Mouse (Mus musculus) Patski (cell line): ENCODE results near the gene Fbxw9. TPM values are rescaled to one million over a fixed set of nuclear protein-coding genes. Genes with fewer than 3 reads are reported as not detected.

Source experiments
- ATAC-seq: fragments of 100-300 bp; one replicate; pipeline ENCODE4 v1.8.0; 2021
- CTCF ChIA-PET: fragments of 350-600 bp; sonication (Branson Sonifier 250); formaldehyde crosslinking; loops from one replicate; lab custom pipeline; 2022; ENCODE audit warnings: inconsistent platforms; lab: Charles Lee
- POLR2A ChIA-PET: fragments of 350-600 bp; sonication (Branson Sonifier 250); formaldehyde crosslinking; loops from one replicate; lab custom pipeline; 2022; ENCODE audit warnings: antibody characterized with exemption, inconsistent platforms; lab: Charles Lee
- DNase-seq: peaks from one replicate; pipeline ENCODE4 v3.0.0-alpha.2; 2011; ENCODE audit warnings: low read depth, low spot score
- H3K27me3 ChIP-seq: fragments of 371-371 bp; one replicate; pipeline ENCODE4 v1.5.1; 2021
- CTCF ChIP-seq: fragments of 100-300 bp; IDR thresholded peaks from one replicate; pipeline ENCODE4 v1.5.1; 2021
- in situ Hi-C: fragments of 300-500 bp; cut with MboI; formaldehyde crosslinking; loops from 3 replicates; pipeline ENCODE4 v1.11.1; 2018; ENCODE audit warnings: low pct_unique_long_range_greater_than_20kb, mixed read lengths
- polyA plus RNA-seq: library from polyadenylated mRNA; unstranded; gene quantifications from one replicate; pipeline ENCODE4 v1.2.3, GENCODE M21; 2021

The Fbxw9 gene
- polyA plus RNA-seq: 32.7 TPM

DNA sequence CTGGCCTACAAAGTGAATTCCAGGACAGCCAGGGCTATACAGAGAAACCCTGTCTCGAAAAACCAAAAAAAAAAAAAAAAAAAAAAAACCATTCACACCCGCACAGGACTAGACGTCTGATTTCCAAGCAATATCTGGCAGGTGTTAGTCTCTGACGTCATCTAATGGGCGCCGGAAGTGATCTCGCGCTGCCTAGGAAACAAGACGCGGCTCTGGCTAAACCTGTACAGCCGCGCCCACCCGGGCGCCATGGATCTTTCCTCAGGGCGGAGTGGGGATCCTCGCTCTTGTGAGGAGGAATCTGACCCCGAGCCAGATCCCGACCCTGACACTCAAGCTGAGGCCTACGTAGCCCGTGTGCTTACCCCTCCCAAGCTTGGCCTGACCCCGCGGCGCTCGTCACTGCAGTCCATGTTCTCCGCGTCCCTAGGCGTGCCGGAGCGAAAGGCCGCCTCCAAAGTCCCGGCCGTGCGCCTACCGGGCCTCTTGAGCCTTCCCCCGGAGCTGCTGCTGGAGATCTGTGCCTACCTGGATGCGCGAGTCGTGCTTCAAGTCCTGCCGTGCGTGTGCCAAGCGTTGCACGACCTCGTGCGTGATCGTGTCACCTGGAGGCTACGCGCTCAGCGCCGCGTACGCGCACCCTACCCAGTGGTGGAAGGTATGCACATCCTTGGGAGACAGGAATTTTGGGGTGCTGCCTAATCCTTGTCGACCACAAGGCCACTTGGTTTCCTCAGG is at the start of gene Fbxw9:
Fbxw9 (plus strand) TSS at position 177 of the 738 bp plus-strand sequence.
- DNase-seq (no peak), ATAC-seq (peak; percentile 68)
- no peak for TF ChIP-seq CTCF
- ChIA-PET POLR2A (interaction anchor here (0.8 to 1.7 kb wide), 5 partner anchors 10 to 23 kb away, joined by 3 to 12 read pairs (median 4); partner anchors contain the start of gene Tnpo2), CTCF (interaction anchor here (1.9 kb wide), 1 partner anchor 11 kb away, joined by 5 read pairs; the partner anchor contains the start of gene Dhps)
- no peaks in the 10 kb centered on the region for H3K27me3 ChIP-seq
- in situ Hi-C loops: no loop called here

DNA sequence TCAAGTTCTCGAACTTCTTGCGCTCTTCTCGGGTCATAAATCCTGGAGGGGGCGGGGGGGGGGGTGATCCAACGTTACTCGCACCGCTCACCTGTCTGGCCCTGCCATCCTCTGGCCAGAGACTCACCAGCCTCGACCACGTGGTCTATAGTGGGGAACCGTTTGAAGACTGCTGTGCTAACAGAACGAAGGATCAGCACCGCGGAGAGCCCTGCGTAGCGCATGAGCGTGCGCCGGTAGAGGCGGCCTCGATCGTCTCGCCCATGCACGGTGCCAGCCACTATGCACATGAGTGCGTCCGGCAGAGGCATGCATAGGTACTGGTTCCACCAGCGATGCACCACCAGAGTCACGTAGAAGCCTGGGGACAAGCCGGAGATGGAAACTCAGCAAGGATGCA is 48.6 kb upstream of the Fbxw9 start:
- no peak for TF ChIP-seq CTCF
- ChIA-PET POLR2A (no interaction called here), CTCF (no interaction called here)
- no peak for DNase-seq
- H3K27me3 ChIP-seq: peaks cover 8% of the 10 kb centered on the region
- in situ Hi-C loops: no loop called here
- no peak for ATAC-seq

DNA sequence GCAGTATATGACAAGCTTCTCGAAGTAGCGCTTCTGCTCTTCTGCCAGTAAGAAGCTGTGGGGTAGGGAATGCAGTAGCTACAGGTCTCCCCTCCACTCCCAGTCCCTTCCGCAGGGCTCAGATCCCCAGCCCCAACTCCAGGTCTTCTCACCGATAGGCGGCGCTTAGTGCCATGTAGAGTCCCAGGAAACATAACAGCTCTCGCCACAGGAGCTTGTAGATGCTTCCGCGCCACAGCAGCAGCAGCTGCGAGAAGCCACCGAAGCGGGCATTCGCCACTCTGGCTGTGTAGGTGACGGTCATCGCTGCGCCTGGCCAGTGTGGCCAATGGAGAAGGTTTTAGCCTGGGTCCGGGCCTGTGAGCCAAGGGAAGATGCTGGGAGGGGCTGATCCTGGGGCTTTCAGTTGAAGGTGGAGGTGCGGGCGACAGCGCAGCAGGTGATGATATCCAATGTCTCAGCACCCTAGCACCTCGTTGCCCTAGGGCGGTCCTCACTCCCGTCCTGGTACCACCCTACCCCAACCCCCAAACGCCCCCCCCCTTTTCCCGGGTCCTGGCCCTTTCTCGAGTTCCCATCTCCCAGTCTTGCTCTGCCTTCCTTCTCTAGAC is 46.5 kb upstream of the Fbxw9 start:
- H3K27me3 ChIP-seq: peaks cover 4% of the 10 kb centered on the region
- in situ Hi-C loops: no loop called here
- DNase-seq (no peak), ATAC-seq (peak; percentile 58)
- CTCF ChIA-PET: interaction anchor here (0.8 to 1.5 kb wide), 5 partner anchors 10 to 63 kb away, joined by 4 to 8 read pairs (median 4); partner anchors contain the start of gene Trir
- TF ChIP-seq CTCF: peak; percentile 84
- POLR2A ChIA-PET: interaction anchor here (1.2 kb wide), 1 partner anchor 44 kb away, joined by 3 read pairs; the partner anchor contains the start of genes Gm49661, Prdx2 and Rnaseh2a

DNA sequence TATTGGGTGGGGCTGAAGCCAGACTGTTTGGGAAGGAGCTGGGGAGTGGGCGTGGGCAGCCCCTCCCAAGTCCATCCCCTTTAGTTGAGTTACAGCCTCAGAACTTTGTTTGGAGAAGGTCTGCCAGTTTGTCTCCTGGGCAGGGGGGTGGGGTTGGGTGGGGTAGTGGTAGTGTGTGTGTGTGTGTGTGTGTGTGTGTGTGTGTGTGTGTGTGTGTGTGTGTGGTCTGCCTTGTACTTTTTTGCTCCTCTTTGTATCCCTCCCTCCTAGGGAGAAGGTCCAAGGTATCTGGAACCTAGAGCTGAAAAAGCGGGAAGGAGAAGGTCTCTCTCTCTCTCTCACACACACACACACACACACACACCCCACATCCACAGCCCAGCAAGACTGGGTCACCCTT is 45.4 kb upstream of the Fbxw9 start, which contains the start of gene Best2:
Best2 (minus strand) TSS at position 101 of the 400 bp plus-strand sequence.
- ATAC-seq: no peak
- TF ChIP-seq CTCF: no peak
- POLR2A ChIA-PET: no interaction called here

DNA sequence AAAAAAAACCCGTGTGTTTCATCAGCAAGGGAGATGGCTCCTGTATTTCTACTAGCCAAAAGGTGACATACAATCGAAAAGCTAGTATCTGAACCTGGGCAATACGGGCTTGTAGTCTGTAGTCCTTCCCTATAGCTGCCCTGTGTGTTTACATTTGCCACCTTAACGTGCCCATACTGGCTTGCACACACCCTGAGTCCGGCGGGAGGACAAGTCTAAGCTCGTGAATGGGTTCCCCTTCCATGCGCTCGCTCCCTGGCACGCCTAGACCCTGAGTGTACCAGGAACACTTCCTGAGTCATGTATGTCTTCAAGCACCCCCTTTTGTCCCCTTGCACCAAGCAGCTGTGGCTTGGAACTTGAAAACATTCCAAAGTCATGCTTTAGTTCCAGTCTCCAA is 43.1 kb upstream of the Fbxw9 start:
- DNase-seq (no peak), ATAC-seq (no peak)
- TF ChIP-seq CTCF: no peak
- ChIA-PET POLR2A (interaction anchor here (1.2 to 1.6 kb wide), 2 partner anchors 9 to 42 kb away, joined by 5 to 9 read pairs; partner anchors contain the start of gene Trir), CTCF (interaction anchor here (1.5 kb wide), 1 partner anchor 19 kb away, joined by 6 read pairs; no protein-coding TSS in a partner anchor)
- H3K27me3 ChIP-seq: peaks cover 4% of the 10 kb centered on the region
- in situ Hi-C loops: no loop called here

More for the DNA sequence above, 45.4 kb upstream of the Fbxw9 start, which contains the start of gene Best2:
- in situ Hi-C loops: no loop called here
- CTCF ChIA-PET: no interaction called here
- H3K27me3 ChIP-seq: peaks cover 4% of the 10 kb centered on the region
- no peak for DNase-seq

DNA sequence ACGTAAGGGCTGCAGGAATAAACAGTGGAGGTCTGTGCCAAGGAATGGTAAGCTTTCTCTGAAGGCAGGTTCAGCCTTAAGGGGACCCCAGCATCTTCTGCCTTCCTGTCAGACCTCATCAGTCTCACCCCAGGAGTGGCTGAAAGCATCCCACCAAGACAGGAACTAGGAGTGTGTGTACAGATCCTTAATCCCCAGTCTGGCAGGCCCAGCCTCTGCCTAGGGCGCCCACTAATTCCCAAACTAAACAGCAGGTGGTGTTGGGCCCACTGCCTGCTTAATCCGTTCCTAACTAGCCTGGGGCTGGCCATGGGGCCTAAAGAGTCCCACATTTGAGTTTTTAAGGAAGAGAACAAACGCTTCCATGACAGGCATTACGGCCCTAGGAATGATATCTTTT is 42.6 kb upstream of the Fbxw9 start:
- ChIA-PET CTCF (interaction anchor here (1.5 kb wide), 1 partner anchor 20 kb away, joined by 6 read pairs; no protein-coding TSS in a partner anchor), POLR2A (interaction anchor here (1.2 to 1.6 kb wide), 2 partner anchors 9 to 42 kb away, joined by 5 to 9 read pairs; partner anchors contain the start of gene Trir)
- peaks cover 4% of the 10 kb centered on the region for H3K27me3 ChIP-seq
- no peak for DNase-seq
- no peak for TF ChIP-seq CTCF
- in situ Hi-C loops: no loop called here
- no peak for ATAC-seq

DNA sequence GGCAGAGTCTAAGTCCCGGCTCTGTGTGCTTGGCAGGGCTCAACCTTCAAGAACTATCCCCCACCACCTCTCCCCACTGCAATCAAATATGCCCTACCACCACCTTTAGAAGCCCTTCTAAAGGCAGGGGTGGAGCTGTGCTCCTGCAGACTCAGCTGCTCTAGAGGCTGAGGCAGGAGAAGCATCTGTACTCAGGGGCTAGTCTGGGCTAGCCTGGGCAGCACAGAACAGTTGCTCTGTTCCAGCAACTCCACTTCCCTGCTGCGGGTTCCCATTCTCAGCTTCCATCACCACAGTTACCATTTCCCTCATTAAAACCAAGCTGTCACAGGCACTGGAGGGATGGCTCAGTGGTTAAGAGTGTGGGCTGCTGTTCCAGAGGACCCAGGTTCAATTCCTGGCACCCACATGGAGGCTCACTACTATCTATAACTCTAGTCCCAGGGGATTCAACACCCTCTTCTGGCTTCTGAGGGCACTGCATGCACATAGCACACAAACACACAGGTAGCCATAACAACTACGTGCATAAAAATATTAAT is 38.3 kb upstream of the Fbxw9 start:
- no peak for ATAC-seq
- CTCF ChIA-PET: interaction anchor here (0.6 kb wide), 1 partner anchor 28 kb away, joined by 3 read pairs; no protein-coding TSS in a partner anchor
- POLR2A ChIA-PET: no interaction called here
- in situ Hi-C loops: no loop called here
- H3K27me3 ChIP-seq: no peaks in the 10 kb centered on the region
- no peak for DNase-seq
- TF ChIP-seq CTCF: no peak

DNA sequence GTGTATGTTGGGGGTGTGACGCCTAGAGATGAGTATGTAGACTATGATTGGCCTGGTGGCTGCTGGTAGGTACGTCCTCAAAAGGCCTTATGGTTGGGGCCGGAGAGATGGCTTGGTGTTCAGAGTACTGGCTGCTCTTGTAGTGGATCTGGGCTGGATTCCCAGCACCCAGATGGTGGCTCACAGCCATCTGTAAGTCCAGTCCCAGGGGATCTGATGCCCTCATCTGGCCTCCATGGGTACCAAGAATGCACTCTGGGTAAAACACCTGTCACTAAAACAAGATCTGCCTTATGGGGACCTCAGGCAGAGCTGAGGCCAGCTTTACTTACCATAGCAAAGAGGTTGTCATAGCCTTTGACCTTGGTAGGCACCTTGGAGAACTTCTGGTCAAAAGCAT is 36.0 kb upstream of the Fbxw9 start:
- DNase-seq: no peak
- in situ Hi-C loops: no loop called here
- CTCF ChIA-PET: no interaction called here
- POLR2A ChIA-PET: interaction anchor here (1.4 kb wide), 1 partner anchor 8 kb away, joined by 3 read pairs; no protein-coding TSS in a partner anchor
- no peak for TF ChIP-seq CTCF
- H3K27me3 ChIP-seq: no peaks in the 10 kb centered on the region
- ATAC-seq: no peak

DNA sequence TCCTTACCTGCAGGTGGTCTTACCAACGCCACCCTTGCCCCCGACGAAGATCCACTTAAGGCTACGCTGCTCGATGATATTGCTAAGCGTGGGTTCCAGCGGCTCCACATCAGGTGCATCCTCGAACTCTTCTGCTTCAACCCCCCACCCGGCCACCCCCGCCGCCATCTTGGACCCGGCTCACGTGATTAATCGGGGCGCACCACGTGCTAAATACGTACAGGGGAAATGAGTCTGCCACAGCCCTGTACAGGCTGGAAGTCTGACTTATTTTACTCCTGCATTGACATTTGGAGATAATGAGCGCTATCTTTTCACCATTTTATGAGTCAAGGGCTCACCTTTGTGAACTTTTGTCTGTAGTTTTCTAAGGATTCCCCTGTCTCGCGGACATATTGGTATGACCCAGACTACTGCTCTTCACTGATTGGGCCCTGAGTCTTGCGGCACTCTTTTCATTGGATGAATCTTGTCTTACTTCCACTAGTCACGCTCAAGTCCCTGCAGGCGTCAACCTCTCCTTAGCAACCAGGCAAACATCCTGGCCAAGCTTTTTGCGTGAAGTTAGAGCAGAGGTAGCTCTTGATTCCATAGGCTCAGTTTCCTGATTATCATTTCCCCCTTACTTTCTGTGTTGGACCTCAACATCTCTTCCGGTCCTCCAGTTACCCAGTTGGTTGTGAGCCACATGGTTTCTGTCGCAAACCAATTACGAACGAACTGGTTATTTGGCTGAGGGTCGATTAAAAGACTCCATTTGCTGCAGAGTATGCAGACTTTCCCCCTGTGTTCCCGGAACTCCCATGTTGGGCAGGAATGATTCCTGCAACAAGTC is 34.5 kb upstream of the Fbxw9 start, which contains the start of gene Asna1:
Asna1 (minus strand) TSS at position 184 of the 835 bp plus-strand sequence.
- H3K27me3 ChIP-seq: no peaks in the 10 kb centered on the region
- no peak for TF ChIP-seq CTCF
- DNase-seq (peak; percentile 80), ATAC-seq (peak; percentile 73)
- ChIA-PET CTCF (interaction anchor here (0.9 to 2.0 kb wide), 3 partner anchors 11 to 46 kb away, joined by 4 to 8 read pairs (median 5); partner anchors contain the start of genes Dhps and Tnpo2), POLR2A (interaction anchor here (1.4 to 1.9 kb wide), 3 partner anchors 8 to 49 kb away, joined by 3 to 9 read pairs (median 7); no protein-coding TSS in a partner anchor)
- in situ Hi-C loops: no loop called here
